In genomic region chr19:18104590-18104989, GRCm38 (mm10) we compare ENCODE assay signal across 26 mouse cellular contexts.
A peak's percentile ranks its signal among the peaks of the same experiment; 100 is the strongest.
DNase-seq lines count a peak whose midpoint lies in the region; ATAC-seq and TF ChIP-seq lines count a peak whose summit lies in the region.
"Had no signal": no experiment of that assay in that cellular context is flagged by ENCODE, and none has a peak within 500 bp of the region (broad histone marks: within the 10 kb centered on the region; RNA-seq: fewer than 3 reads in every experiment).

No protein-coding gene starts in this region.

- 0 out of 2 replicates have a peak, but pooled peaks have one; percentile 71 for ATAC-seq in forebrain, embryonic 13.5 days
- ATAC-seq in hindbrain, embryonic 16.5 days = peak; percentile 76; the same call in 1 of the 2 replicates
- peak; percentile 98 for ATAC-seq in neural tube, embryonic 14.5 days (ENCODE audit: low read depth)
- ATAC-seq in erythroblast, adult 5-6 weeks (replicated peaks; ENCODE audit: low FRiP score, poor library complexity, severe bottlenecking) = no peak
- ATAC-seq: activated CD4-positive, CD25-positive, alpha-beta regulatory T cell, adult 4 months; intestine, embryonic 16.5 days; liver, postnatal 0 days; lung, postnatal 0 days; midbrain, embryonic 16.5 days had no signal

- no peak overlapping the region for H3K9ac ChIP-seq in forebrain, embryonic 13.5 days
- H3K9ac ChIP-seq in hindbrain, embryonic 16.5 days (ENCODE audit: low read depth, low read length) = no peak overlapping the region
- H3K9ac ChIP-seq in neural tube, embryonic 14.5 days (replicated peaks; ENCODE audit: low read depth, low read length) = no peak overlapping the region
- H3K9ac ChIP-seq: embryonic facial prominence, embryonic 13.5 days; liver, postnatal 0 days had no signal

- no peaks in the 10 kb centered on the region for H3K9me3 ChIP-seq in forebrain, embryonic 13.5 days (replicated peaks)
- H3K9me3 ChIP-seq in forebrain, embryonic 10.5 days = no peaks in the 10 kb centered on the region
- H3K9me3 ChIP-seq in hindbrain, embryonic 16.5 days (ENCODE audit: control insufficient read depth, low read length) = no peaks in the 10 kb centered on the region
- H3K9me3 ChIP-seq in neural tube, embryonic 14.5 days (ENCODE audit: control insufficient read depth, low read length) = no peaks in the 10 kb centered on the region
- H3K9me3 ChIP-seq: embryonic facial prominence, embryonic 13.5 days had no signal

- WGBS in forebrain, embryonic 13.5 days = 89% methylated on average over 2 of the region's 2 CpGs
- 89% methylated on average over 2 of the region's 2 CpGs for WGBS in forebrain, embryonic 10.5 days
- WGBS in hindbrain, embryonic 16.5 days = 65% methylated on average over 2 of the region's 2 CpGs
- WGBS in neural tube, embryonic 14.5 days = 45% methylated on average over 2 of the region's 2 CpGs

- H3K27ac ChIP-seq in forebrain, embryonic 13.5 days = no peak overlapping the region
- H3K27ac ChIP-seq in forebrain, embryonic 10.5 days = no peak overlapping the region
- H3K27ac ChIP-seq in layer of hippocampus, adult 2 months = 0 out of 2 replicates have a peak overlapping the region, but pooled peaks have one; percentile 23
- no peak overlapping the region for H3K27ac ChIP-seq in hindbrain, embryonic 16.5 days (ENCODE audit: low read depth, low read length)
- no peak overlapping the region for H3K27ac ChIP-seq in neural tube, embryonic 14.5 days (ENCODE audit: low read depth, low read length)
- H3K27ac ChIP-seq: embryonic facial prominence, embryonic 13.5 days; macrophage; stomach, postnatal 0 days had no signal

- H3K27me3 ChIP-seq in forebrain, embryonic 13.5 days = no peaks in the 10 kb centered on the region
- no peaks in the 10 kb centered on the region for H3K27me3 ChIP-seq in forebrain, embryonic 10.5 days (ENCODE audit: poor library complexity, severe bottlenecking)
- no peaks in the 10 kb centered on the region for H3K27me3 ChIP-seq in hindbrain, embryonic 16.5 days (replicated peaks; ENCODE audit: control insufficient read depth, insufficient read depth, low read length)
- H3K27me3 ChIP-seq in neural tube, embryonic 14.5 days (ENCODE audit: control insufficient read depth, insufficient read depth, low read length) = no peaks in the 10 kb centered on the region
- H3K27me3 ChIP-seq: embryonic facial prominence, embryonic 13.5 days had no signal

- TF ChIP-seq CTCF in layer of hippocampus, adult 2 months (conservative IDR thresholded peaks at IDR 0.05) = no peak

- no peak for DNase-seq in forebrain, embryonic 10.5 days (ENCODE audit: extremely low spot score, low spot score)
- no peak for DNase-seq in layer of hippocampus, adult 2 months (ENCODE audit: low spot score in 2 of 2)
- DNase-seq in layer of hippocampus, postnatal 14 days (ENCODE audit: low spot score in 2 of 2) = no peak
- DNase-seq in spleen, postnatal 36 days (ENCODE audit: low spot score in 2 of 2) = no peak
- DNase-seq: adrenal gland, adult 8-10 months; cerebellum, adult 2 months; cerebellum, postnatal 25 days; gastrocnemius, postnatal 10 days; heart, adult 11 months; kidney, adult 9 months; kidney, postnatal 14 days; liver, postnatal 0 days; thymus, adult 2 months had no signal

- no peak overlapping the region for H3K4me2 ChIP-seq in forebrain, embryonic 13.5 days
- no peak overlapping the region for H3K4me2 ChIP-seq in hindbrain, embryonic 16.5 days (ENCODE audit: low read length)
- H3K4me2 ChIP-seq in neural tube, embryonic 14.5 days (ENCODE audit: low read depth, low read length) = no peak overlapping the region
- H3K4me2 ChIP-seq: embryonic facial prominence, embryonic 13.5 days; heart, embryonic 11.5 days; liver, embryonic 11.5 days had no signal

- no peak overlapping the region for H3K4me3 ChIP-seq in forebrain, embryonic 13.5 days
- H3K4me3 ChIP-seq in forebrain, embryonic 10.5 days = no peak overlapping the region
- no peak overlapping the region for H3K4me3 ChIP-seq in layer of hippocampus, adult 2 months
- no peak overlapping the region for H3K4me3 ChIP-seq in hindbrain, embryonic 16.5 days (ENCODE audit: low read length)
- no peak overlapping the region for H3K4me3 ChIP-seq in neural tube, embryonic 14.5 days (ENCODE audit: low read depth, low read length)
- H3K4me3 ChIP-seq: embryonic facial prominence, embryonic 13.5 days had no signal

- H3K4me1 ChIP-seq in forebrain, embryonic 13.5 days = 0 out of 2 replicates have a peak, but pooled peaks cover 5% of the 10 kb centered on the region
- peaks cover 14% of the 10 kb centered on the region for H3K4me1 ChIP-seq in forebrain, embryonic 10.5 days
- H3K4me1 ChIP-seq in hindbrain, embryonic 16.5 days (ENCODE audit: control insufficient read depth, insufficient read depth, low read depth, low read length) = no peaks in the 10 kb centered on the region
- H3K4me1 ChIP-seq in neural tube, embryonic 14.5 days (ENCODE audit: control insufficient read depth, insufficient read depth, low read length) = no peaks in the 10 kb centered on the region
- H3K4me1 ChIP-seq: embryonic facial prominence, embryonic 13.5 days had no signal

- no peaks in the 10 kb centered on the region for H3K36me3 ChIP-seq in forebrain, embryonic 13.5 days (ENCODE audit: poor library complexity, severe bottlenecking)
- no peaks in the 10 kb centered on the region for H3K36me3 ChIP-seq in forebrain, embryonic 10.5 days (replicated peaks)
- no peaks in the 10 kb centered on the region for H3K36me3 ChIP-seq in hindbrain, embryonic 16.5 days (ENCODE audit: control insufficient read depth, insufficient read depth, low read length)
- H3K36me3 ChIP-seq in neural tube, embryonic 14.5 days (ENCODE audit: control insufficient read depth, insufficient read depth, low read length) = no peaks in the 10 kb centered on the region
- H3K36me3 ChIP-seq: embryonic facial prominence, embryonic 13.5 days had no signal
